Mouse (Mus musculus) heart, postnatal 0 days (tissue): ENCODE results near the gene Ndufb7.

Experiments used
- CTCF ChIP-seq: IDR thresholded peaks from 2 replicates; pipeline ENCODE4 v1.5.1; 2016; ENCODE audit warnings: antibody characterized with exemption, control low read depth, low read depth
- EP300 ChIP-seq: IDR thresholded peaks from 2 replicates; pipeline ENCODE4 v1.6.1; 2016; ENCODE audit warnings: antibody characterized with exemption, low read depth

- TF ChIP-seq EP300 (no peak), CTCF (no peak)
Observed at GRCm38 (mm10) chr8:83584771-83585170, 18.3 kb downstream of the Ndufb7 start.
